Mouse (Mus musculus) testis, adult 2 months (tissue): ENCODE results near the gene Atf7.

Experiments used
- CTCF ChIP-seq: fragments of 200-500 bp; IDR thresholded peaks from 2 replicates; pipeline ENCODE4 v1.5.1; 2012; ENCODE audit warnings: low read depth, mild to moderate bottlenecking, inconsistent platforms, low read length, moderate library complexity; ENCODE audit not compliant: control insufficient read depth, insufficient read depth, insufficient replicate concordance
- POLR2A ChIP-seq: fragments of 200-500 bp; IDR thresholded peaks from 2 replicates; pipeline ENCODE4 v1.6.1; 2012; ENCODE audit warnings: low read depth, mild to moderate bottlenecking, inconsistent platforms, low read length, moderate library complexity; ENCODE audit not compliant: control insufficient read depth

- TF ChIP-seq CTCF (no peak), POLR2A (no peak)
Measured at GRCm38 (mm10) chr15:102520416-102520815, 104.8 kb downstream of the Atf7 start.
